Mouse (Mus musculus): ENCODE data around the gene Rufy1.

The Rufy1 gene

DNA sequence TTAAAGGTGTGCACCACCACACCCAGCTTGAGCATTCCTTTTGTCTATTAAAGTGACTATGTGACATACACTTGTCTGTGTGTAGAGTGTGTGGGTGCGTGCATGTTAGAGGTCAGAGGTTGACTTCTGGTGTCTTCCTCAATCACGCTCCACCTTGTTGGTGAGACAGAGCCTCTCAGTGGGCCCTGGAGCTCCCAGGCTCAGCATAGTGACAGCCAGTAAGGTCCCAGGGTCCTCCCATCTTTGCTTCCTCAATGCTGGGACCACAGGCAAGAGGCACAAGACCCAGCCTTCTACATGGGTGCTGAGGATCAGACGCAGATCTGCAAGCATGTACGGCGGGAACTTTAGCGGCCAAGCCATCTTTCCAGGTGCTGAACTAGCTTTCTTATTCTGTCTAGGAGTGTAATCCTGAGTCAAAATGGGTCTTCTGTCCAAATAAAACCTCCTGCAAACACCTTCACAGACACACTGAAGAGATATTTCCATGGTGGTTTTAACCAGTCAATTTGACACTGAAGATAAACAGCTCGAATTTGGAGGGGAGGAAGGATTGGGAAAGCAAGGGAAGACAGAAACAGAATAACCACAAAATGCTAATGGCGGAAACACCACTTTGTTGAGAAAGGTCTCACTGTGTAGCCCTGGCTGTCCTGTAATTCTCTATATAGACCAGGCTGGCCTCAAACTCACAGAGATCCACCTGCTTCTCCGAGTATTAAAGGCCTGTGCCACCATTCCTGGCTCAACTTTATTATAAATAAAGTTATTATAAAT, 84.5 kb downstream of the Rufy1 start:
- DNase-seq (ENCODE audit: low spot score): no peak

DNA sequence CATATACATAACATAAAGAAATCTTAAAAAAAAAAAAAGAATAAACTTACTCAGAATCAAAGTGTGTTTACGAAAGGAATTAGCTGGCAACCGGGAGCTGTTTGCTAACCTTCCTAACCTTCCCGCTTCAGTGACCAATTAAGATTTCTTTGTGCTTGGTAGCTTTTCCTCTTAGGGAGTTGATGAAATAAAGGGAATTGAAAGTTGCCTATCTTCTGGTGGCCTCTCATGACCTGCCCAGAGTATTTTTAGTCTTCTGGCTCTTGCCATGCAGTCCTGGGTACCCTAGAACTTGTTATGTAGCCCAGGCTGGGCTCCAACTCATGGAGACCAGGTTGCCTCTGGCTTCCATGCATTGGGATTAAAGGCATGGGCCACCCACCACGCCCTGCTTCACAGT, 85.4 kb downstream of the Rufy1 start:
- no peak for DNase-seq (ENCODE audit: low spot score)
